Mouse (Mus musculus) hindbrain, postnatal 0 days (tissue): ENCODE data around the gene Cdca7. TPM values are rescaled to one million over a fixed set of nuclear protein-coding genes. Genes with fewer than 3 reads are reported as not detected.
A peak's percentile ranks its signal among the peaks of the same experiment; 100 is the strongest.

Experiments
- ATAC-seq: fragments of 200-750 bp; cut with Nextera tagmentation; 2 replicates; pipeline ENCODE4 v1.8.0; 2017; ENCODE audit warnings: mild to moderate bottlenecking, moderate TSS enrichment, moderate library complexity
- DNase-seq: peaks from one replicate; pipeline ENCODE4 v3.0.0-alpha.2; 2015; ENCODE audit warnings: low spot score
- H3K27ac ChIP-seq: fragments of 300-500 bp; sonication (generic); 2 replicates; pipeline ENCODE4 v1.5.1; 2014; ENCODE audit warnings: mild to moderate bottlenecking
- H3K27me3 ChIP-seq: fragments of 300-500 bp; sonication (generic); 2 replicates; pipeline ENCODE4 v1.6.1; 2014; ENCODE audit warnings: low read length, mixed read lengths; ENCODE audit not compliant: insufficient read depth
- H3K36me3 ChIP-seq: fragments of 300-500 bp; sonication (generic); 2 replicates; pipeline ENCODE4 v1.6.1; 2014; ENCODE audit warnings: low read length, mixed read lengths; ENCODE audit not compliant: insufficient read depth
- H3K4me1 ChIP-seq: fragments of 300-500 bp; sonication (generic); 2 replicates; pipeline ENCODE4 v1.6.1; 2014; ENCODE audit warnings: antibody characterized with exemption, low read length, mixed read lengths; ENCODE audit not compliant: insufficient read depth
- H3K4me2 ChIP-seq: fragments of 300-500 bp; sonication (generic); 2 replicates; pipeline ENCODE4 v1.6.1; 2014; ENCODE audit warnings: low read depth, mild to moderate bottlenecking, low read length, moderate library complexity, mixed read lengths
- H3K4me3 ChIP-seq: fragments of 300-500 bp; sonication (generic); 2 replicates; pipeline ENCODE4 v1.5.1; 2014; ENCODE audit warnings: low read length
- H3K9ac ChIP-seq: fragments of 300-500 bp; sonication (generic); replicated peaks from 2 replicates; pipeline ENCODE4 v1.6.1; 2014; ENCODE audit warnings: mild to moderate bottlenecking, low read length, moderate library complexity, mixed read lengths
- H3K9me3 ChIP-seq: fragments of 300-500 bp; sonication (generic); 2 replicates; pipeline ENCODE4 v1.6.1; 2016; ENCODE audit warnings: low read length, mixed read lengths
- CTCF ChIP-seq: IDR thresholded peaks from 2 replicates; pipeline ENCODE4 v1.5.1; 2016; ENCODE audit warnings: antibody characterized with exemption, control low read depth, low read depth
- WGBS: fragments of 180-500 bp; shearing (Covaris S2); extraction: QIAGEN DNeasy Blood & Tissue Kit; methylation state at CpG from one replicate; pipeline ENCODE4 v1.1.7; 2014; 5-methylcytosine and 5-hydroxymethylcytosine counted together
- polyA plus RNA-seq: library from polyadenylated mRNA; unstranded; fragments of >200 nt; fragmentation: Nextera tagmentation; extraction: Ambion mirVana; gene quantifications from 2 replicates; pipeline ENCODE4 v1.2.1, GENCODE M21; 2015
- total RNA-seq: library from RNA; depleted of rRNA; stranded (reverse); fragments of >200 nt; gene quantifications from 2 replicates; pipeline ENCODE4 v1.2.3, GENCODE M21; 2014

Cdca7 gene
- total and polyA plus RNA-seq, 2 experiments from 2014 or later = 12.8 to 17.5 TPM

- Histone ChIP-seq H3K9ac (no peak overlapping the region), H3K4me3 (no peak overlapping the region), H3K4me2 (no peak overlapping the region), H3K36me3 (no peaks in the 10 kb centered on the region), H3K9me3 (no peaks in the 10 kb centered on the region), H3K27ac (no peak overlapping the region), H3K4me1 (no peaks in the 10 kb centered on the region), H3K27me3 (0 out of 2 replicates have a peak, but pooled peaks cover 7% of the 10 kb centered on the region)
- TF ChIP-seq CTCF = no peak
- DNase-seq (no peak), ATAC-seq (no peak)
- WGBS = 34% methylated on average over 9 of the region's 9 CpGs
Measured at GRCm38 (mm10) chr2:72503646-72504045, 27.7 kb downstream of the Cdca7 start.

- Histone ChIP-seq H3K4me1 (no peaks in the 10 kb centered on the region), H3K27me3 (no peaks in the 10 kb centered on the region), H3K4me3 (no peak overlapping the region), H3K27ac (no peak overlapping the region), H3K36me3 (no peaks in the 10 kb centered on the region), H3K9ac (no peak overlapping the region), H3K4me2 (peak overlapping the region; percentile 35), H3K9me3 (no peaks in the 10 kb centered on the region)
- no peak for ATAC-seq
- 33% methylated on average over 18 of the region's 18 CpGs for WGBS
- no peak for DNase-seq
- TF ChIP-seq CTCF = no peak
Measured at GRCm38 (mm10) chr2:72507855-72508635, 32.1 kb downstream of the Cdca7 start.

- Histone ChIP-seq H3K9me3 (no peaks in the 10 kb centered on the region), H3K9ac (no peak overlapping the region), H3K27me3 (no peaks in the 10 kb centered on the region), H3K27ac (no peak overlapping the region), H3K4me2 (no peak overlapping the region), H3K4me1 (no peaks in the 10 kb centered on the region), H3K36me3 (no peaks in the 10 kb centered on the region), H3K4me3 (no peak overlapping the region)
- DNase-seq (no peak), ATAC-seq (no peak)
- no peak for TF ChIP-seq CTCF
- 85% methylated on average over 8 of the region's 8 CpGs for WGBS
Measured at GRCm38 (mm10) chr2:72508891-72509290, 32.9 kb downstream of the Cdca7 start.

- Histone ChIP-seq H3K36me3 (no peaks in the 10 kb centered on the region), H3K27ac (no peak overlapping the region), H3K4me3 (no peak overlapping the region), H3K4me1 (no peaks in the 10 kb centered on the region), H3K4me2 (no peak overlapping the region), H3K27me3 (no peaks in the 10 kb centered on the region), H3K9me3 (no peaks in the 10 kb centered on the region), H3K9ac (no peak overlapping the region)
- DNase-seq (no peak), ATAC-seq (no peak)
- WGBS = 49% methylated on average over 7 of the region's 7 CpGs
- no peak for TF ChIP-seq CTCF
Measured at GRCm38 (mm10) chr2:72515526-72515925, 39.6 kb downstream of the Cdca7 start.

GRCm38 (mm10) chr2:72515971-72516719, 40.2 kb downstream of the Cdca7 start:
- H3K4me3 ChIP-seq = no peak overlapping the region
- H3K9ac ChIP-seq = no peak overlapping the region
- H3K9me3 ChIP-seq = no peaks in the 10 kb centered on the region
- DNase-seq (peak; percentile 93), ATAC-seq (peak; percentile 89)
- H3K4me2 ChIP-seq = peak overlapping the region; percentile 26
- H3K36me3 ChIP-seq = no peaks in the 10 kb centered on the region
- peak; percentile 88 for TF ChIP-seq CTCF
- H3K4me1 ChIP-seq = no peaks in the 10 kb centered on the region
- 15% methylated on average over 17 of the region's 17 CpGs for WGBS
- H3K27ac ChIP-seq = no peak overlapping the region
- H3K27me3 ChIP-seq = no peaks in the 10 kb centered on the region

- Histone ChIP-seq H3K4me1 (no peaks in the 10 kb centered on the region), H3K9ac (no peak overlapping the region), H3K4me2 (peak overlapping the region; percentile 26), H3K27me3 (no peaks in the 10 kb centered on the region), H3K9me3 (no peaks in the 10 kb centered on the region), H3K36me3 (no peaks in the 10 kb centered on the region), H3K4me3 (no peak overlapping the region), H3K27ac (no peak overlapping the region)
- TF ChIP-seq CTCF = no peak
- 28% methylated on average over 8 of the region's 8 CpGs for WGBS
- DNase-seq (no peak), ATAC-seq (0 out of 2 replicates have a peak, but pooled peaks have one; percentile 24)
Measured at GRCm38 (mm10) chr2:72516720-72517089, 40.7 kb downstream of the Cdca7 start.
